In genomic region chr17:45695227-45696120, GRCm38 (mm10) we compare ENCODE assay signal across 11 mouse cellular contexts. TPM values are rescaled to one million over a fixed set of nuclear protein-coding genes. Genes with fewer than 3 reads are reported as not detected.
DNase-seq lines count a peak whose midpoint lies in the region; ATAC-seq and TF ChIP-seq lines count a peak whose summit lies in the region.
"Had no signal": no experiment of that assay in that cellular context is flagged by ENCODE, and none has a peak within 500 bp of the region (broad histone marks: within the 10 kb centered on the region; RNA-seq: fewer than 3 reads in every experiment).

No protein-coding gene starts in this region.

- H3K27me3 ChIP-seq in heart, adult 2 months (ENCODE audit: control insufficient read depth, insufficient read depth, low read length): no peaks in the 10 kb centered on the region
- H3K27me3 ChIP-seq in CH12.LX (replicated peaks): no peaks in the 10 kb centered on the region
- H3K27me3 ChIP-seq in liver, embryonic 12.5 days (replicated peaks): no peaks in the 10 kb centered on the region

- H3K9me3 ChIP-seq in CH12.LX (replicated peaks; ENCODE audit: low read length): no peaks in the 10 kb centered on the region
- H3K9me3 ChIP-seq in liver, embryonic 12.5 days (replicated peaks): no peaks in the 10 kb centered on the region

- DNase-seq in heart, adult 2 months: no peak
- DNase-seq in heart, postnatal 25 days (ENCODE audit: low spot score): no peak
- DNase-seq in CH12.LX (ENCODE audit: extremely low read depth): no peak
- no peak for DNase-seq in spleen, postnatal 14 days (ENCODE audit: low spot score in 2 of 2)
- no peak for DNase-seq in frontal cortex, postnatal 10 days (ENCODE audit: low spot score in 2 of 2)
- no peak for DNase-seq in embryo, embryonic 11 days
- DNase-seq: gastrocnemius, postnatal 10 days had no signal

- no peaks in the 10 kb centered on the region for H3K36me3 ChIP-seq in heart, adult 2 months (ENCODE audit: control insufficient read depth, insufficient read depth, low read length)
- peaks cover 9 to 42% of the 10 kb centered on the region in 2 experiments for H3K36me3 ChIP-seq in CH12.LX (replicated peaks in 1 of 2; ENCODE audit: control insufficient read depth in 1 of 2, insufficient read depth in 1 of 2, low read length in 1 of 2)
- H3K36me3 ChIP-seq in liver, embryonic 12.5 days: peaks cover 37% of the 10 kb centered on the region

- no peak for TF ChIP-seq CTCF in heart, adult 2 months (IDR thresholded peaks at IDR 0.05)
- TF ChIP-seq CTCF in CH12.LX (conservative IDR thresholded peaks at IDR 0.05 in 1 of 2, IDR thresholded peaks at IDR 0.05 in 1 of 2; ENCODE audit: low read depth in 2 of 2, low read length in 2 of 2): no peak

- H3K4me3 ChIP-seq in heart, adult 2 months: no peak overlapping the region
- no peak overlapping the region for H3K4me3 ChIP-seq in CH12.LX (replicated peaks in 1 of 3; ENCODE audit: low read depth in 2 of 3, low read length in 2 of 3, poor library complexity in 1 of 3)
- peak overlapping the region; percentile 26; the same call in 1 of the 2 replicates for H3K4me3 ChIP-seq in liver, embryonic 12.5 days

- H3K9ac ChIP-seq in heart, adult 2 months (ENCODE audit: low read depth, low read length): no peak overlapping the region
- no peak overlapping the region for H3K9ac ChIP-seq in CH12.LX (ENCODE audit: insufficient read depth, low read depth)
- H3K9ac ChIP-seq in liver, embryonic 12.5 days: peak overlapping the region; percentile 56

- no peak for TF ChIP-seq EP300 in heart, adult 2 months (IDR thresholded peaks at IDR 0.05; ENCODE audit: insufficient read depth, low read depth, low read length)
- TF ChIP-seq EP300 in CH12.LX (IDR thresholded peaks at IDR 0.05; ENCODE audit: low read length): no peak

- no peak for TF ChIP-seq RAD21 in CH12.LX (IDR thresholded peaks at IDR 0.05; ENCODE audit: low read depth, low read length)

- WGBS in heart, adult 2 months: 67% methylated on average over 23 of the region's 23 CpGs
- WGBS in liver, embryonic 12.5 days (ENCODE audit: insufficient replicate concordance): 47% methylated on average over 23 of the region's 23 CpGs

- no peak overlapping the region for H3K4me2 ChIP-seq in CH12.LX (ENCODE audit: insufficient read depth, low read depth, poor library complexity, severe bottlenecking)
- H3K4me2 ChIP-seq in liver, embryonic 12.5 days: peak overlapping the region; percentile 60

- H3K27ac ChIP-seq in heart, adult 2 months: peak overlapping the region; percentile 86
- H3K27ac ChIP-seq in CH12.LX (ENCODE audit: insufficient read depth, low read depth): no peak overlapping the region
- peak overlapping the region; percentile 82 for H3K27ac ChIP-seq in liver, embryonic 12.5 days

- H3K4me1 ChIP-seq in heart, adult 2 months (ENCODE audit: control insufficient read depth, insufficient read depth, low read length): peaks cover 6% of the 10 kb centered on the region
- H3K4me1 ChIP-seq in CH12.LX (ENCODE audit: control insufficient read depth in 1 of 2, insufficient read depth in 2 of 2): peaks cover 16 to 46% of the 10 kb centered on the region in 2 experiments
- H3K4me1 ChIP-seq in liver, embryonic 12.5 days: peaks cover 58% of the 10 kb centered on the region

- in situ Hi-C loops in CH12.LX (cut with MboI; ENCODE audit: low pct_ligation_motif_present, low pct_unique_long_range_greater_than_20kb, low sequenced_read_pairs): no loop called here

- no peak for TF ChIP-seq POLR2A in heart, adult 2 months (IDR thresholded peaks at IDR 0.05; ENCODE audit: insufficient read depth, low read depth, low read length)
- TF ChIP-seq POLR2A in CH12.LX (IDR thresholded peaks at IDR 0.05; ENCODE audit: low read depth, low read length): no peak

- dilution Hi-C loops in CH12.LX (cut with MboI; ENCODE audit: extremely low pct_ligation_motif_present, extremely low pct_unique_long_range_greater_than_20kb, low sequenced_read_pairs): no loop called here

- no peaks in the 10 kb centered on the region; the same call in 1 of the 2 replicates for H3K79me2 ChIP-seq in heart, adult 2 months (replicated peaks; ENCODE audit: control insufficient read depth, insufficient read depth, low read length)
- H3K79me2 ChIP-seq in CH12.LX (replicated peaks; ENCODE audit: control insufficient read depth, extremely low read depth, insufficient read depth, poor library complexity, severe bottlenecking): no peaks in the 10 kb centered on the region; the same call in 1 of the 2 replicates

- ATAC-seq in erythroblast, adult 5-6 weeks (replicated peaks; ENCODE audit: low FRiP score, poor library complexity, severe bottlenecking): peak; percentile 60; the same call in 1 of the 2 replicates
- ATAC-seq in liver, embryonic 12.5 days: peak; percentile 75

- intact Hi-C loops in heart, adult 2 months (cut with DNase I): no loop called here
- intact Hi-C loops in heart, postnatal 25 days (cut with DNase I): no loop called here

TF ChIP-seq in CH12.LX, 34 proteins besides CTCF, POLR2A, EP300 and RAD21:
- TF ChIP-seq ETS1 (conservative IDR thresholded peaks at IDR 0.05; ENCODE audit: low read depth, low read length) (peak; percentile 28), MAFK (IDR thresholded peaks at IDR 0.05; ENCODE audit: insufficient replicate concordance, low read length) (no peak), PAX5 (IDR thresholded peaks at IDR 0.05; ENCODE audit: low read length) (no peak), CHD2 (IDR thresholded peaks at IDR 0.05; ENCODE audit: low read length) (no peak), ZKSCAN1 (IDR thresholded peaks at IDR 0.05; ENCODE audit: borderline replicate concordance, low read depth, low read length) (no peak), TBP (conservative IDR thresholded peaks at IDR 0.05; ENCODE audit: low read depth, low read length) (no peak), BHLHE40 (IDR thresholded peaks at IDR 0.05; ENCODE audit: low read depth, low read length) (peak; percentile 15; the same call in 1 of the 2 replicates), SMC3 (IDR thresholded peaks at IDR 0.05; ENCODE audit: low read depth, low read length) (no peak)

RNA-seq across cellular contexts. Expression of gene Tmem63b, which starts 8.8 kb away (rescaled TPM):
- 10 to 100 TPM; 81.8 to 90.1 TPM for total RNA-seq in heart, adult 2 months (2021)
- polyA plus RNA-seq in heart, adult 2 months (2012; rRNA removed): 122 and 154 TPM in 2 replicates
- 10 to 100 TPM; 83.5 to 86.1 TPM for total RNA-seq in heart, postnatal 25 days (2021)
- total RNA-seq in CH12.LX (2012; rRNA removed) (4.5 and 6.3 TPM in 2 replicates), CH12.LX (2014; rRNA removed) (2.8 and 3.5 TPM in 2 replicates)
- polyA plus RNA-seq in CH12.LX (2012; ENCODE audit: insufficient read length, low read depth): 9.2 and 10.3 TPM in 2 replicates
- total RNA-seq in erythroblast, adult 5-6 weeks (2015; ENCODE audit: low replicate concordance): 2.5 and 5.2 TPM in 2 replicates
- 0.43 and 3.9 TPM in 2 replicates for total RNA-seq in erythroblast, adult 5-6 weeks (2017; ENCODE audit: low replicate concordance)
- polyA plus RNA-seq in liver, embryonic 12.5 days (2016; fragmentation: Nextera tagmentation; extraction: Ambion mirVana): 12.9 and 13.7 TPM in 2 replicates

RNA-seq across cellular contexts. Expression of gene Mrpl14, which starts 9.4 kb away (rescaled TPM):
- total RNA-seq in heart, adult 2 months (2021): 100 to 1,000 TPM; 149 to 161 TPM
- polyA plus RNA-seq in heart, adult 2 months (2012; rRNA removed): 133 and 170 TPM in 2 replicates
- total RNA-seq in heart, postnatal 25 days (2021): 100 to 1,000 TPM; 132 to 139 TPM
- total RNA-seq in CH12.LX (2012; rRNA removed): 33.4 and 46.1 TPM in 2 replicates
- total RNA-seq in CH12.LX (2014; rRNA removed): 48.5 and 56.9 TPM in 2 replicates
- 62.5 and 67.7 TPM in 2 replicates for polyA plus RNA-seq in CH12.LX (2012; ENCODE audit: insufficient read length, low read depth)
- total RNA-seq in erythroblast, adult 5-6 weeks (2015; ENCODE audit: low replicate concordance): 7.3 and 12.5 TPM in 2 replicates
- total RNA-seq in erythroblast, adult 5-6 weeks (2017; ENCODE audit: low replicate concordance): 3.4 and 12.0 TPM in 2 replicates
- 148 and 151 TPM in 2 replicates for polyA plus RNA-seq in liver, embryonic 12.5 days (2016; fragmentation: Nextera tagmentation; extraction: Ambion mirVana)

RNA-seq across cellular contexts. Expression of gene Capn11, which starts 36.3 kb away (rescaled TPM):
- under 1 TPM in 1 of 2 experiments, not detected in 1; 0.59 TPM for total RNA-seq in heart, adult 2 months (2021)
- polyA plus RNA-seq in heart, adult 2 months (2012; rRNA removed): not detected in 2 replicates
- total RNA-seq in heart, postnatal 25 days (2021): not detected
- total RNA-seq in CH12.LX (2012; rRNA removed): not detected in 2 replicates
- total RNA-seq in CH12.LX (2014; rRNA removed): not detected in 2 replicates
- polyA plus RNA-seq in CH12.LX (2012; ENCODE audit: insufficient read length, low read depth): 0.09 and 0.10 TPM in 2 replicates
- total RNA-seq in erythroblast, adult 5-6 weeks (2015; ENCODE audit: low replicate concordance): 0.96 and 1.0 TPM in 2 replicates
- total RNA-seq in erythroblast, adult 5-6 weeks (2017; ENCODE audit: low replicate concordance): 0.94 and 0.98 TPM in 2 replicates
- 0.38 and 0.39 TPM in 2 replicates for polyA plus RNA-seq in liver, embryonic 12.5 days (2016; fragmentation: Nextera tagmentation; extraction: Ambion mirVana)
- polyA plus RNA-seq: stomach, embryonic 14.5 days had no signal

RNA-seq across cellular contexts. Expression of gene 1600014C23Rik, which starts 38.2 kb away (rescaled TPM):
- total RNA-seq in heart, adult 2 months (2021): under 1 TPM in 1 of 2 experiments, not detected in 1; 0.66 TPM
- 0.88 TPM in 1 of 2 replicates, not detected in the other for polyA plus RNA-seq in heart, adult 2 months (2012; rRNA removed)
- under 1 TPM; 0.55 to 0.75 TPM for total RNA-seq in heart, postnatal 25 days (2021)
- total RNA-seq in CH12.LX (2012; rRNA removed) (0.38 TPM in 1 of 2 replicates, not detected in the other), CH12.LX (2014; rRNA removed) (not detected in 2 replicates)
- polyA plus RNA-seq in CH12.LX (2012; ENCODE audit: insufficient read length, low read depth): not detected in 2 replicates
- not detected in 2 replicates for total RNA-seq in erythroblast, adult 5-6 weeks (2015; ENCODE audit: low replicate concordance)
- total RNA-seq in erythroblast, adult 5-6 weeks (2017; ENCODE audit: low replicate concordance): not detected in 2 replicates
- not detected in 2 replicates for polyA plus RNA-seq in liver, embryonic 12.5 days (2016; fragmentation: Nextera tagmentation; extraction: Ambion mirVana)
- total RNA-seq: gastrocnemius, postnatal 10 days had no signal
- polyA plus RNA-seq: neural tube, embryonic 11.5 days had no signal

Comparison
In these comparisons a context has a peak if more than half of its experiments do, and no peak if none do; other contexts are left out.
1. RNA of gene Tmem63b, which starts 8.8 kb away (total RNA-seq): 81.8 to 90.1 TPM in heart, adult 2 months and 83.5 to 86.1 TPM in heart, postnatal 25 days; 2.8 to 6.3 TPM in CH12.LX and 0.43 to 5.2 TPM in erythroblast, adult 5-6 weeks; every median in the first group is over 10 times any median in the second.